Mouse (Mus musculus): Measurements from ENCODE around the gene Plekhj1. TPM values are rescaled to one million over a fixed set of nuclear protein-coding genes. Genes with fewer than 3 reads are reported as not detected.

Gene Plekhj1
- polyA plus RNA-seq, 1 experiment from 2014 or later = 140 TPM

DNA sequence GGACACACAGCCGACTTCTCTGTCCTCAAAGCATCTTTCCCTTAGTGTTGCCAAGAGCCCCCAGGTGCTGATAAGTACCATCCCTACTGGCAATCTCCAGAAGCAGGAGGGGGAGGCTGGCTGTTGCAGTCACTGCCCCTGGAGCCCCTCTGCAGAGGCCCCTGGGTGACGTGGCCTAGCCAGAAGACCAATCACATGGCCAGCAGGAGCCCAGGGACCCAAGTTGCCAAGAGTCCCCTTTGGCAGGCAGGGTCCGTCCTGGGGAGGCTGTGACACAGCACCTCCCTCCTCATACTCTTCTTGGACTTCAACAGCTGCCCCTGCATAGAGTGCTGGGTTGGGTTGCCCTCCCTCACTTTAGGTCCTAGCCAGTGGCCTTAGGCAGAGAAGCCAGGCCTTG, 4.6 kb upstream of the Plekhj1 start:
- Histone ChIP-seq H3K4me1 (ENCODE audit: control insufficient read depth, insufficient read depth, low read depth, low read length) (peaks cover 28% of the 10 kb centered on the region), H3K4me3 (ENCODE audit: low read length) (no peak overlapping the region), H3K27ac (ENCODE audit: low read depth, low read length) (no peak overlapping the region), H3K36me3 (ENCODE audit: control insufficient read depth, insufficient read depth, low read length) (peaks cover 39% of the 10 kb centered on the region), H3K4me2 (ENCODE audit: low read length) (no peak overlapping the region), H3K9me3 (ENCODE audit: control insufficient read depth, low read length) (no peaks in the 10 kb centered on the region), H3K27me3 (replicated peaks; ENCODE audit: control insufficient read depth, insufficient read depth, low read length) (peaks cover 3% of the 10 kb centered on the region; the same call in 1 of the 2 replicates), H3K9ac (ENCODE audit: low read depth, low read length) (no peak overlapping the region)
- ATAC-seq = no peak
- 92% methylated on average over 3 of the region's 3 CpGs for WGBS

DNA sequence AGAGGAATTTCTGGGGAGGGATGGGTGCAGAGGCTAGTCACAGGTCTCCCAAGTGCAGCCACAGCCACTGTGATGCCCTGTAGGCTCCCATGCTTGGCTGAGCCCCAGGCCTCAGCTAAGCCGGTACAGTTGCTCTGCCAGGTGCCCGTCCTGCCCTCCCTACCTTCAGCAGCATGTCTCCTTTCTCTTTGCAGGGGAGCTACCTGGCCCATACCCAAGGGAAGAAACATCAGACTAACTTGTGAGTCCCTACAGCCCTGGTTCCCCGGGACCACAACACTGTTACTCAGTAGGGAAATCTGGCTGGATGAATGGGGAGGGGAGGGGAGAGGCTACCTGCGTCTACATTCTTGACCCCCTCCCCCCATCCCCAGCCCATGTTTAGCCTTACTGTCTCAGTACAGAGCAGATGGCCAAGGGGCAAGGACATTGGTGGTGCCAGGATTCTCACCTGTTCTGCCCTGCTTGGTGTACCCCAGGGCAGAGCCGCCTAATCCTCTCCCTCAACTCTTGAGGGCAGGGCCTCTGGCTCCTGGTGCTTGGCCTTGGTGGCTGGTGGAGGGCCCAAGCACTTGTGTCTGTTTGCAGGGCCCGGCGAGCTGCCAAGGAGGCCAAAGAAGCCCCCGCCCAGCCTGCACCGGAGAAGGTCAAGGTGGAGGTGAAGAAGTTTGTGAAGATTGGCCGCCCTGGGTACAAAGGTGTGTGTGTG, 3.9 kb upstream of the Plekhj1 start:
- Histone ChIP-seq H3K4me3 (ENCODE audit: low read length) (no peak overlapping the region), H3K27ac (ENCODE audit: low read depth, low read length) (no peak overlapping the region), H3K9me3 (ENCODE audit: control insufficient read depth, low read length) (no peaks in the 10 kb centered on the region), H3K36me3 (ENCODE audit: control insufficient read depth, insufficient read depth, low read length) (peaks cover 39% of the 10 kb centered on the region), H3K9ac (ENCODE audit: low read depth, low read length) (no peak overlapping the region), H3K4me1 (ENCODE audit: control insufficient read depth, insufficient read depth, low read depth, low read length) (peaks cover 28% of the 10 kb centered on the region), H3K27me3 (replicated peaks; ENCODE audit: control insufficient read depth, insufficient read depth, low read length) (peaks cover 3% of the 10 kb centered on the region; the same call in 1 of the 2 replicates), H3K4me2 (ENCODE audit: low read length) (no peak overlapping the region)
- no peak for ATAC-seq
- WGBS = 91% methylated on average over 10 of the region's 10 CpGs

DNA sequence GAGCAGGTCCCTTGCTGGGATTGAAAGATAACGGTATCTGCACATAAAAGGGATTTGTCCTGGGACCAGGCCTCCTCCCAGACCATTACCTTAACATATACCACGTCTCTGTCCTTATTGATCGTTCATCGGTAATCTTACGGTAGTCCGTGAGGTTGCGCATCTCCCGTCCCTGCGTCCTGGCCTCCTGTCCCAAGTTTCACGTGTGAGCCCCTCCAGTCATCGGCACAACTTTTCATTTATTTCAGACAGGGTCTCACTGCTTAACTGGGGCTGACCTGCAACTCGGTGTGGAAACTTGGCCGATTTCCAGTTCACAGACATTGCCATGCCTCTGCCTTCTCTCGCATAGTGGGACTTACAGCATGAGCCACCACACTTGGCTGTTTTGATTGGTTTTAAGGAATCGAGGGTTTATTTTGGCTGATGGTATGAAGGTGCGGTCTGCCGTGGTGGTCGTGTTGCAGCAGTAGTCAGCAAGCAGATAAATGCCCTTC, 692 bp upstream of the Plekhj1 start:
- H3K4me3 ChIP-seq (ENCODE audit: low read length) = peak overlapping the region; percentile 91
- H3K4me2 ChIP-seq (ENCODE audit: low read length) = peak overlapping the region; percentile 78
- peak overlapping the region; percentile 98 for H3K9ac ChIP-seq (ENCODE audit: low read depth, low read length)
- H3K27ac ChIP-seq (ENCODE audit: low read depth, low read length) = peak overlapping the region; percentile 98
- H3K9me3 ChIP-seq (ENCODE audit: control insufficient read depth, low read length) = no peaks in the 10 kb centered on the region
- H3K27me3 ChIP-seq (replicated peaks; ENCODE audit: control insufficient read depth, insufficient read depth, low read length) = no peaks in the 10 kb centered on the region
- no peak for ATAC-seq
- peaks cover 36% of the 10 kb centered on the region for H3K36me3 ChIP-seq (ENCODE audit: control insufficient read depth, insufficient read depth, low read length)
- peaks cover 27% of the 10 kb centered on the region for H3K4me1 ChIP-seq (ENCODE audit: control insufficient read depth, insufficient read depth, low read depth, low read length)
- WGBS = 3% methylated on average over 18 of the region's 18 CpGs

DNA sequence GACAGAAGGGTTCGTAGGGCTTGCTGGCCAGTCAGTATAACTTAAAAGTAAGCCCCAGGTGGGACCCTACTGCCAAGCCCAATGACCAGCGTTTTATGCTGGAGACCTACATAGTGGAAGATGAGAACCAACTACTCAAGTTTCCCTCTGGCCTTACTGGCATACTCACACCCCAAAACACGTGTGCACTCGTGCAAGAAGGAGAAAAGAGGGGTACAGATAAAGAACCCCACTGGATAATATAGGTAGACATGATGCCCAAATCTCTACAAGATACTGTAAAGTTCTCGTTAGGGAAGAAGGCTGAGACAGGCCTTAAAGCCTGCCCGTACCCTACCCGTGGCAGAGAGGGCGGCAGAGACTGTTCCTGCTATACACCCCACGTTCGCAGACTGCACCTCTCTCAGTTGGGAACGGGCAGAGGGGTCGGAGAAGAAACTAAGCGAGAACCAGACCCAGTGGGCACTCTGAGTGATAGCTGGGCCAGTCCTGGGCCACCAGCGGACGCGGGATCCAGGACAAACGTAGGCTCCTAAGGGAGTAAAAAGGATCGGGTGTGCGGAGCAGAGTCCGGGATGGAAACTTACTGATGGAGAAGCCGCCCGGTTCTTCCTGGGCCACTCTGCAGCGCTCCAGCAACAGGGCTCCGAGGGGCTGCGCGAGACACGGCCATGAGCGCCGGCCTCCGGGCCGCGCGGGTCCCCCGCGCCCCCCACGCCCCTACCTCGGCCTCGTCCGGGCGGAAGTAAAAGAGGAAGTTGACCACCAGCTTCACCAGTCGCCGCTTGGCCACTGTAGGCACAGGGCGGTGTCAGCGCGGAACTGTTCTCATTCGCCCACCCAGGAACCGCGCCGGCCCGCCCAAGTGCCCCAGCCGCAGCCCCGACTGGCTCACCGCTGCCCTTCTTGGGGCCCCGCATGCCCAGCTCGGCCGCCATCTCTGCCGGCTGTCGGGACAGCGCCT, 958 bp downstream of the Plekhj1 start:
- H3K36me3 ChIP-seq (ENCODE audit: control insufficient read depth, insufficient read depth, low read length) = peaks cover 25% of the 10 kb centered on the region
- 2% methylated on average over 59 of the region's 59 CpGs for WGBS

DNA sequence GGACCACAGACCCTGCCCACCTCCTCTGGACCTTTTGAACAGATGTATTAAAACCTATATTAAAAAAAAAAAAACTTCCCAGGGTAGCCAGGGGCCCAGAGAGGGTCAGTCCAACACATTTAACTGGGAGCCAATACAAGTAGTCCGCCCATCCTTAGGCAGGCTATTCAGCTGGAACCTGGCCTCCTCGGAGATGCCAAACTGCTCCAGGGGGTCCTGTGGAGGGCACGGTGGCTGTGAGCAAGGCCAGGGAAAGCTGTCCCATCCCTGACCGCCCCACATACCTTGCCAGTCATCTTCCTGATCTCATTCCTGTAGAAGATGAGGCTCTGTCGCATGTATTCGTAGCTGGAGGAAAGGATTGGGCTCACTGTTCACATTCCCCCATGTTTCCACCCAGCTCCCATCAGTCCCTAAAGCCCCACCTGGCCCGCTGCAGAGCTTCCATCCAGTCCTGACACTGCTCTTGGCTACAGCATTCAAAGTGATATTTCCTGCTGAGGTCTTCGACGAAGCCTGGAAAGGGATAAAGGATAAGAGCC, 2.0 kb downstream of the Plekhj1 start:
- Histone ChIP-seq H3K4me1 (ENCODE audit: control insufficient read depth, insufficient read depth, low read depth, low read length) (peaks cover 27% of the 10 kb centered on the region), H3K27ac (ENCODE audit: low read depth, low read length) (no peak overlapping the region), H3K9me3 (ENCODE audit: control insufficient read depth, low read length) (no peaks in the 10 kb centered on the region), H3K4me3 (ENCODE audit: low read length) (no peak overlapping the region), H3K4me2 (ENCODE audit: low read length) (peak overlapping the region; percentile 94; the same call in 1 of the 2 replicates), H3K9ac (ENCODE audit: low read depth, low read length) (0 out of 2 replicates have a peak overlapping the region, but pooled peaks have one; percentile 2), H3K27me3 (replicated peaks; ENCODE audit: control insufficient read depth, insufficient read depth, low read length) (no peaks in the 10 kb centered on the region), H3K36me3 (ENCODE audit: control insufficient read depth, insufficient read depth, low read length) (peaks cover 22% of the 10 kb centered on the region)
- ATAC-seq = no peak
- 82% methylated on average over 9 of the region's 9 CpGs for WGBS

More for the DNA sequence above, 958 bp downstream of the Plekhj1 start:
- Histone ChIP-seq H3K4me2 (ENCODE audit: low read length) (peak overlapping the region; percentile 94), H3K27ac (ENCODE audit: low read depth, low read length) (peak overlapping the region; percentile 98), H3K4me3 (ENCODE audit: low read length) (peak overlapping the region; percentile 91), H3K9ac (ENCODE audit: low read depth, low read length) (peak overlapping the region; percentile 98), H3K9me3 (ENCODE audit: control insufficient read depth, low read length) (no peaks in the 10 kb centered on the region), H3K27me3 (replicated peaks; ENCODE audit: control insufficient read depth, insufficient read depth, low read length) (no peaks in the 10 kb centered on the region), H3K4me1 (ENCODE audit: control insufficient read depth, insufficient read depth, low read depth, low read length) (peaks cover 27% of the 10 kb centered on the region)
- peak; percentile 75 for ATAC-seq

DNA sequence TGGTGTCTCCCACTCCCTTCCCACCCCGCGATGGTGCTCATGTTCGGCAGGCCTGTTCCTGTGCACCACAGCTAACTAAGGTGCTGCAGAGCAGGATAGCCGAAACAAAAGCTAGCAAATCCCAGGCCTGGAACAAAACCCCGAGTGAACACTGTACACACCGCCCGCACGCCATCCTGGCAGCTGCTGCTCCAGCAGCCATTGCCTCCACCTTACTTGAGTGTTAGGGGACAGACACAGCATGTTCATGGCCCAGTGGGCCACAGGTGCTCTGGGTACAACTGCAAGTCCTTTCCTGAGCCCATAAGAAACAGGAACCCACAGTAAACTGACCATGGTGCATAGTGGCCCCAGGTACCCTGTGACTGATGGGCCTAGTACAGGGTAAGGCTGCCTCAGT, 3.7 kb downstream of the Plekhj1 start:
- Histone ChIP-seq H3K27me3 (replicated peaks; ENCODE audit: control insufficient read depth, insufficient read depth, low read length) (no peaks in the 10 kb centered on the region), H3K4me1 (ENCODE audit: control insufficient read depth, insufficient read depth, low read depth, low read length) (peaks cover 20% of the 10 kb centered on the region), H3K9ac (ENCODE audit: low read depth, low read length) (no peak overlapping the region), H3K4me2 (ENCODE audit: low read length) (no peak overlapping the region), H3K9me3 (ENCODE audit: control insufficient read depth, low read length) (no peaks in the 10 kb centered on the region), H3K4me3 (ENCODE audit: low read length) (no peak overlapping the region), H3K27ac (ENCODE audit: low read depth, low read length) (no peak overlapping the region), H3K36me3 (ENCODE audit: control insufficient read depth, insufficient read depth, low read length) (peaks cover 34% of the 10 kb centered on the region)
- 82% methylated on average over 8 of the region's 8 CpGs for WGBS
- no peak for ATAC-seq

DNA sequence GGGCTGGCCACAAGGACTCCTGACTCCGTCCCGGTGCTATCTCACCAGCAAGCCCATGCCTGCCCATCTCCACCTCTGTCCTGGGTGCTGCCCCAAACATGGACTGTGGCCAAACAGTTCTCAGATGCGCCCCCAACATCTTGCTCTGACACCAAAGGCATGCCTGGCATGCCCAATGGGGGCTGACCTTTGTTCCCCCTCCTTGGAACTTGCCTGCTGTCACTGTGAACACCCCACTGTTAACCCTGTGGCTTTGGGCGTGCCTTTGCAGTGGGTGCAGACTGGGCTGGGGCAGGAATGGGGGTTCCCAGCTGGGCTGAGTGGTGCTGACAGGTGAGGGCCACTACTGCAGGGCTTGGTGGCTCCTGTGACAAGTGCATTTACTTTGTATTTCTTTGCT, 4.6 kb downstream of the Plekhj1 start:
- 89% methylated on average over 4 of the region's 4 CpGs for WGBS
- Histone ChIP-seq H3K4me3 (ENCODE audit: low read length) (no peak overlapping the region), H3K36me3 (ENCODE audit: control insufficient read depth, insufficient read depth, low read length) (peaks cover 41% of the 10 kb centered on the region), H3K27me3 (replicated peaks; ENCODE audit: control insufficient read depth, insufficient read depth, low read length) (no peaks in the 10 kb centered on the region), H3K4me2 (ENCODE audit: low read length) (no peak overlapping the region), H3K27ac (ENCODE audit: low read depth, low read length) (no peak overlapping the region), H3K9me3 (ENCODE audit: control insufficient read depth, low read length) (no peaks in the 10 kb centered on the region), H3K4me1 (ENCODE audit: control insufficient read depth, insufficient read depth, low read depth, low read length) (peaks cover 14% of the 10 kb centered on the region), H3K9ac (ENCODE audit: low read depth, low read length) (no peak overlapping the region)
- ATAC-seq = no peak

DNA sequence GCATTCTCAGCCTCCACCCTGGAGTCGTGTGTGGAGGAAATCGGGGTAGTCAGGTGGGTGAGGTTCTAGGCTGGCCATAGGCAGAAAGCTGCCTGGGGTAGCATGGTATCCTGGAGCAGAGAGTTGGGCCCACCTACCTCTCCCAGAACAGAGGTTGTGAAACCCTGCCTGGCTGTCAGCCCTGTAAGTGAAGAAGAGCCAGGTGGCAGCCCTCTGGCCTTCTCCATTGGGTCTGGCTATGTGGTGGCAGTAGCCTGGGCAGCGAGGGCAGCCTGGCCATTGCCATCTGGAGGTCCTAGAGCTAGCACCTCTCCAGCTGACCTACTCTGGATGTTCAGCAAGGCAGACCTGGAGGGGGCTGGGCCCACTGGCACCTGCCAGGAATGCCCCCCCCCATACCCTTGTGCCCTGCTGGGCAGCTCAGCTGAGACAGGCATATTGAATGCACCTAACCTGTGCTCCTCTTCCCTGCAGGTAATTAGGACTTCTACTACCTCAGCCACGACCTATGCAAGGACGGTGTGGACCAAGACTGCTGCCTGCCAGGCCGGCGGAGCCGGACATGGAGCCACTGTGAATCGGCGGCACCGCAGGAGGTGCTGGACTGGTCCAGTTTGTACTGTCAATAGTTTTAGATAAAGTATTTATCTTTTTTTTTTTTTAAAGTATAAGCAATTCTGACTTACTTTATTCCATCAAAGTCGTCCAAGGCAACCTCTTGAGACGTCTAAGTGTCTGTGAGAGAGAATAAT, 5.2 kb downstream of the Plekhj1 start:
- Histone ChIP-seq H3K36me3 (ENCODE audit: control insufficient read depth, insufficient read depth, low read length) (peaks cover 46% of the 10 kb centered on the region), H3K27ac (ENCODE audit: low read depth, low read length) (no peak overlapping the region), H3K27me3 (replicated peaks; ENCODE audit: control insufficient read depth, insufficient read depth, low read length) (no peaks in the 10 kb centered on the region), H3K4me1 (ENCODE audit: control insufficient read depth, insufficient read depth, low read depth, low read length) (peaks cover 14% of the 10 kb centered on the region), H3K9me3 (ENCODE audit: control insufficient read depth, low read length) (no peaks in the 10 kb centered on the region), H3K4me2 (ENCODE audit: low read length) (no peak overlapping the region), H3K9ac (ENCODE audit: low read depth, low read length) (no peak overlapping the region), H3K4me3 (ENCODE audit: low read length) (no peak overlapping the region)
- ATAC-seq = no peak
- 86% methylated on average over 13 of the region's 13 CpGs for WGBS
